Mouse (Mus musculus) intestine, postnatal 0 days (tissue): Measurements from ENCODE around the gene Tln2. TPM values are rescaled to one million over a fixed set of nuclear protein-coding genes. Genes with fewer than 3 reads are reported as not detected.

Experiments used
- ATAC-seq: fragments of 200-750 bp; cut with Nextera tagmentation; 2 replicates; pipeline ENCODE4 v1.8.0; 2017; ENCODE audit warnings: mild to moderate bottlenecking, moderate TSS enrichment, moderate library complexity
- H3K27ac ChIP-seq: fragments of 300-500 bp; sonication (generic); 2 replicates; pipeline ENCODE4 v1.5.1; 2014; ENCODE audit warnings: mild to moderate bottlenecking, low read depth, low read length, moderate library complexity
- H3K27me3 ChIP-seq: fragments of 300-500 bp; sonication (generic); replicated peaks from 2 replicates; pipeline ENCODE4 v1.6.1; 2014; ENCODE audit warnings: low read length, mixed read lengths; ENCODE audit not compliant: control insufficient read depth, insufficient read depth
- H3K36me3 ChIP-seq: fragments of 300-500 bp; sonication (generic); 2 replicates; pipeline ENCODE4 v1.6.1; 2014; ENCODE audit warnings: mild to moderate bottlenecking, moderate library complexity; ENCODE audit not compliant: control insufficient read depth, insufficient read depth
- H3K4me1 ChIP-seq: fragments of 300-500 bp; sonication (generic); replicated peaks from 2 replicates; pipeline ENCODE4 v1.6.1; 2014; ENCODE audit warnings: antibody characterized with exemption, low read length, mixed read lengths; ENCODE audit not compliant: control insufficient read depth, insufficient read depth
- H3K4me2 ChIP-seq: fragments of 300-500 bp; sonication (generic); replicated peaks from 2 replicates; pipeline ENCODE4 v1.6.1; 2014; ENCODE audit warnings: low read depth, mild to moderate bottlenecking, moderate library complexity
- H3K4me3 ChIP-seq: fragments of 300-500 bp; sonication (generic); 2 replicates; pipeline ENCODE4 v1.5.1; 2014; ENCODE audit warnings: low read depth, low read length
- H3K9ac ChIP-seq: fragments of 300-500 bp; sonication (generic); 2 replicates; pipeline ENCODE4 v1.6.1; 2014; ENCODE audit warnings: mild to moderate bottlenecking, low read depth, low read length
- H3K9me3 ChIP-seq: fragments of 300-500 bp; sonication (generic); 2 replicates; pipeline ENCODE4 v1.6.1; 2016; ENCODE audit warnings: mixed run types; ENCODE audit not compliant: control insufficient read depth
- CTCF ChIP-seq: sonication (generic); IDR thresholded peaks from 2 replicates; pipeline ENCODE4 v1.5.1; 2016; ENCODE audit warnings: low read depth, mild to moderate bottlenecking, control low read depth, antibody characterized with exemption, moderate library complexity
- WGBS: fragments of 180-500 bp; shearing (Covaris S2); extraction: QIAGEN DNeasy Blood & Tissue Kit; methylation state at CpG from one replicate; pipeline ENCODE4 v1.1.7; 2014; 5-methylcytosine and 5-hydroxymethylcytosine counted together
- polyA plus RNA-seq: library from polyadenylated mRNA; unstranded; fragments of >200 nt; fragmentation: Nextera tagmentation; extraction: Ambion mirVana; gene quantifications from 2 replicates; pipeline ENCODE4 v1.2.1, GENCODE M21; 2015

The Tln2 gene
- polyA plus RNA-seq, 1 experiment from 2014 or later = 8.8 TPM

- Histone ChIP-seq H3K4me1 (no peaks in the 10 kb centered on the region), H3K27me3 (no peaks in the 10 kb centered on the region), H3K9ac (no peak overlapping the region), H3K9me3 (no peaks in the 10 kb centered on the region), H3K4me2 (no peak overlapping the region), H3K4me3 (no peak overlapping the region), H3K36me3 (no peaks in the 10 kb centered on the region; the same call in 1 of the 2 replicates), H3K27ac (no peak overlapping the region)
- no peak for ATAC-seq
- 79% methylated on average over 9 of the region's 9 CpGs for WGBS
- TF ChIP-seq CTCF = no peak
Measured at GRCm38 (mm10) chr9:67218001-67218400, 341.5 kb downstream of the Tln2 start.

- Histone ChIP-seq H3K9me3 (no peaks in the 10 kb centered on the region), H3K27me3 (no peaks in the 10 kb centered on the region), H3K27ac (no peak overlapping the region), H3K9ac (no peak overlapping the region), H3K4me2 (no peak overlapping the region), H3K4me1 (no peaks in the 10 kb centered on the region), H3K4me3 (no peak overlapping the region), H3K36me3 (no peaks in the 10 kb centered on the region; the same call in 1 of the 2 replicates)
- ATAC-seq = no peak
- 69% methylated on average over 3 of the region's 3 CpGs for WGBS
- no peak for TF ChIP-seq CTCF
Measured at GRCm38 (mm10) chr9:67214191-67214985, 345.1 kb downstream of the Tln2 start.

- H3K4me2 ChIP-seq = no peak overlapping the region
- no peak overlapping the region for H3K27ac ChIP-seq
- no peak overlapping the region for H3K9ac ChIP-seq
- H3K9me3 ChIP-seq = no peaks in the 10 kb centered on the region
- peak; percentile 94 for TF ChIP-seq CTCF
- H3K36me3 ChIP-seq = no peaks in the 10 kb centered on the region
- ATAC-seq = 0 out of 2 replicates have a peak, but pooled peaks have one; percentile 59
- H3K4me1 ChIP-seq = no peaks in the 10 kb centered on the region
- H3K4me3 ChIP-seq = no peak overlapping the region
- H3K27me3 ChIP-seq = no peaks in the 10 kb centered on the region
- WGBS = 56% methylated on average over 6 of the region's 6 CpGs
Measured at GRCm38 (mm10) chr9:67213275-67213674, 346.2 kb downstream of the Tln2 start.

GRCm38 (mm10) chr9:67211220-67211619, 348.3 kb downstream of the Tln2 start:
- Histone ChIP-seq H3K36me3 (no peaks in the 10 kb centered on the region), H3K4me3 (no peak overlapping the region), H3K27ac (no peak overlapping the region), H3K9ac (no peak overlapping the region), H3K4me1 (no peaks in the 10 kb centered on the region), H3K9me3 (no peaks in the 10 kb centered on the region), H3K27me3 (no peaks in the 10 kb centered on the region), H3K4me2 (no peak overlapping the region)
- TF ChIP-seq CTCF = no peak
- ATAC-seq = no peak
- WGBS = 81% methylated on average over 4 of the region's 4 CpGs

- Histone ChIP-seq H3K4me1 (no peaks in the 10 kb centered on the region), H3K9ac (no peak overlapping the region), H3K36me3 (no peaks in the 10 kb centered on the region), H3K27me3 (no peaks in the 10 kb centered on the region), H3K4me2 (no peak overlapping the region), H3K27ac (no peak overlapping the region), H3K4me3 (no peak overlapping the region), H3K9me3 (no peaks in the 10 kb centered on the region)
- no peak for TF ChIP-seq CTCF
- WGBS = 95% methylated on average over 9 of the region's 9 CpGs
- no peak for ATAC-seq
Measured at GRCm38 (mm10) chr9:67209451-67209850, 350.1 kb downstream of the Tln2 start.

- H3K9me3 ChIP-seq = no peaks in the 10 kb centered on the region
- WGBS = 29% methylated on average over 3 of the region's 3 CpGs
- no peak for TF ChIP-seq CTCF
- H3K36me3 ChIP-seq = no peaks in the 10 kb centered on the region
- no peak for ATAC-seq
- H3K27me3 ChIP-seq = no peaks in the 10 kb centered on the region
- H3K4me1 ChIP-seq = no peaks in the 10 kb centered on the region
- no peak overlapping the region for H3K27ac ChIP-seq
- H3K9ac ChIP-seq = no peak overlapping the region
- H3K4me3 ChIP-seq = no peak overlapping the region
- H3K4me2 ChIP-seq = no peak overlapping the region
Measured at GRCm38 (mm10) chr9:67208420-67208819, 351.1 kb downstream of the Tln2 start.
